Mouse (Mus musculus) kidney, adult 18-20 months (tissue): Measurements from ENCODE around the gene Gm17349.
A peak's percentile ranks its signal among the peaks of the same experiment; 100 is the strongest.
"Not testable (repeated sequence)": the region's sequence is repeated elsewhere in the genome, so short reads cannot be mapped to it uniquely, and the experiment has no call there.

Source experiments
- DNase-seq: peaks from one replicate; pipeline ENCODE4 v3.0.0; 2021

The Gm17349 gene

DNA sequence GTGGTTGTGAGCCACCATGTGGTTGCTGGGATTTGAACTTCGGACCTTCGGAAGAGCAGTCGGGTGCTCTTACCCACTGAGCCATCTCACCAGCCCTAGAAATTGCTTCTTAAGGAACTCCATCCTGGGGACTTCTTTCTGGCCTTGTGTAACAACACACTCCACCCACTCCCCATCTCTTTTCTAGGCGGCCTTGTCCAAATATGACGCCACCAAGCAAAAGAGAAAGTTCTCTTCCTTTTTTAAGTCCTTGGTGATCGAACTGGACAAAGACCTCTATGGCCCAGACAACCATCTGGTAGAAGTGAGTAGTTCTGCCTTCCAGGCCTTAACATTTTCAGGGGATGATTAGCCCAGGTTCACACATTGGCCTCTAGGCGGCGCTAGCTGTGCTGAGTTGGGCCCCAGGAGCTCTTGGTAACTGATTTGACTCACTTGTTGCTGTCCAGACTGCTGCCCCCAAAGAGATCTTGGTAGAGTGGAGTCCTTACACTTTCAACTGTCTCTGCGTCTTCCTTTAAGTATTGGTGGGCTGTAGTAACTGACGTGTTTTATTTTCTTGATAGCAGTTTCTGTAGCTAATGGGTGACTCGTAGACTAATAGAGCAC is at the start of gene Gm17349:
TSS of gene Gm17349 (minus strand) at position 51 of the 609 bp plus-strand sequence.
- peak; percentile 63 for DNase-seq

DNA sequence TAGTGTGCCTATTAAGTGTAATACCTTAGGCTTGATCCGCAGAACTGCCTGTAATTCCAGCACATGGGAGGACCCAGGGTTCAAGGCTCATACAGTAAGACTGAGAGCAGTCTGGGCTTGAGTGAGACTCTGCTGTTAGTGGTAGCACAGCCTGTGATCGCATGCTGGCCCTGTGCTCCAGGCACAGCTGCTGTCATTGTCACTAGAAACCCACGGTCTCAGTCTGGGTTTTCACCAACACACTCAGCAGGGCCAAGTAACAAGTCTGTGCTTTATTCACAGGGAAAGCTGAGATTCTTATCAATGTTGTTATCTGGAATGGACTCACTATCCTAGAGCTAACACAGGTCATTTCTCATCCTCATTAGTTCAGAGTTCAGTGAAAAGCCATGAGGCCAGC is 48.9 kb upstream of the Gm17349 start:
- no peak for DNase-seq

DNA sequence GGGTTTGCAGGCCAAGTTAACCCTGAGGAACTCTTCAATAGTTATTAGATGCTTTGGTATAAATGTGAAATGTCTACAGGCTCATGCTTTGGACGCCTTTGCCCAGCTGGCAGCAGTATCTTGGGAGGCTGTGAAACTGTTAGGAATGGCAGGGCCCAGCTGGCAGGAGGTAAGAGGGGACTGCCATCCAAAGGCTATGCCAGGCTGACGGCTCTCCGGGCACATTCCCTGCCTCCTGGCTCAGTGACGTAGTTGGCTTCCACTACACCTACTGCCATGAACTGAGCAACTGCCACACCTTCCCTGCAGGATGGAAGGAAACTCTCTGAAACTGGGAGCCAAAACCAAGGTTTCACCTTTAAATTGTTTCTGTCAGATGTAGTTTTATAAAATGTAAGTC is 34.9 kb upstream of the Gm17349 start:
- no peak for DNase-seq

DNA sequence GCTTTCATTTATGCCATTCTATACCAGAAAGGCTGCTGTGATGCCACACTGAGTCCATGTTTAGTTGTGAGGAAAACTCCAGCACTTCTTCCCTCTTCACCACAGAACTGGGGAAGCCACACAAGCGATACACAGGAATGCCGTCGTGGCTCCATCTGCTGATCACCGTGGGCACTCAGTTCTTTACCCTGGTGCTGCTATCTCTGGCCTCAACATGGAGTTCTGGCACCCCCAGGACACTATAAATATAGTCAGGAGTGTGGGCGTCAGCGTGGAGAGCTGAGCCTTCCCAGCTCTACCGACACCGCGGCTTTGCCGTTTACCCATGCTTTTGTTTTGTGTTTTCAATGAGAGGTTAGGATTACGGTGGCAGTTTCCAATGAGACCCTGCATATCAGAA is 31.4 kb upstream of the Gm17349 start:
- DNase-seq: no peak

DNA sequence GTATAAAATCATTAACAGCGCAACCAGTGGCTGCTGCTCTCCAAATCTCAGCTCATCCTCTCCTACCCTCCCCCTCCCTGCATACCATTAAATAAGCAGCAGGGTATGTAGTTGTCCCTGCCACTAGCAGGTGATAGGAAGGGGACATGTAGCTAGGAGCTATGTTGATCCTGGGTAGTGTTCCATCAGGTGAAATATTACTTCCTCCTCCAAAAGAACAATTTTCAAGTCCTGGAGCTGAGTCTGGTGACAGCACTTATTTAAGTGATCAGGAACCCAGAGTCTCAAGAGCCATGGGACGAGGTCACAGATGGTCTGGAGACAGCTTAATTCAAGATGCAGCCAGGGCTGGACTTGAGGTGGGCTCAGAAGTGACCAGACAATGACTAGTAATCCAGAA is 30.3 kb upstream of the Gm17349 start:
- DNase-seq: peak; percentile 100

DNA sequence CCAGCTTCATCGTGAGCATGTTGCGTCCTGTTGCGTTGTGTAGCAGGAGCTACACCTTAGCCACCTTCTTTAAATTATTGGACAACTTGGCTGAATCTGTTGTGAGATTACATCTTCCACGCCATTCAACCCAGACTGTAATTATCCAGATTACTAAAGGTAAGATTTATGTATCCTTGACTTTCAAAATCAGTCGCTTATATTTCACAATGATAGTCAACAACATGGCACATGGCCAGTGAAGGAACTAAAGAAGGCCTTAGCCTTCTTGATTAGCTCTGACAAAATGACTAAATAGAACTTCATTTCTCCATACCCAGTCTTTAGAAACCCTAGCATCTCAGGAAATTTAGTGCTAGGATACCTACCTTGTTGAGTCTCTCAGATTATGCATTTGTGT is 27.9 kb upstream of the Gm17349 start:
- no peak for DNase-seq

DNA sequence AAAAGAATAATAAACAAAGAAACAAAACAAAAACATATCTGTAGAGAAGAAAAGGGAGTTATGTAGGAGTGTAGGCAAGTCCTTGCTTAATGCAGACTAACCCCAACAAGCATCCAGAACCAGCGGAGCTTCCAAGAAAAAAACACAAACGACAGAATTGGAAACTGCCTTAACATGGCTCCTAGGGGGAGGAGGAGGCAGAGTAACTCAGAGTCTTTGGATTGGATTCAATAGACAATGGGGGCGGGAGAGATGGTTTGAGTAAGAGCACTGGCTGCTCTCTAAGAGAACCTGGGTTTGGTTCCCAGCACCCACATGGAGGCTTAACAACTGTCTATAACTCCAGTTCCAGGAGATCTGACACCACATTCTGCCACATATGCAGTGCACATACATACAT is 26.4 kb upstream of the Gm17349 start:
- DNase-seq: no peak

DNA sequence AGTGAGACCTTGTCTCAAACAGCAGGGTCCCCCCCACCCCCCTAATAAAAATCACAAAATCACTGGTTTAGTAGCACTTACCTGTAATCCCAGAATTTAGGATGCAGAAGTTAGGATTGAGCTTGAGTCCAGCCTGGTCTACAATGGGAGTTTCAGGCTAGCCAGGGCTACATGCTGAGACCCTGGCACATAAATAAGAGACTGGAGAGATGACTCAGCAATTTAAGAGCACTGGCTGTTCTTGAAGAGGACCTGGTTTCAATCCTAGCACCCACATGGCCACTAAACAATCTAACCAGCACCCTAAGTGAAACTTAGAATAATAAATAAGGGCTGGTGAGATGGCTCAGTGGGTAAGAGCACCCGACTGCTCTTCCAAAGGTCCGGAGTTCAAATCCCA is 25.9 kb upstream of the Gm17349 start:
- no peak for DNase-seq

DNA sequence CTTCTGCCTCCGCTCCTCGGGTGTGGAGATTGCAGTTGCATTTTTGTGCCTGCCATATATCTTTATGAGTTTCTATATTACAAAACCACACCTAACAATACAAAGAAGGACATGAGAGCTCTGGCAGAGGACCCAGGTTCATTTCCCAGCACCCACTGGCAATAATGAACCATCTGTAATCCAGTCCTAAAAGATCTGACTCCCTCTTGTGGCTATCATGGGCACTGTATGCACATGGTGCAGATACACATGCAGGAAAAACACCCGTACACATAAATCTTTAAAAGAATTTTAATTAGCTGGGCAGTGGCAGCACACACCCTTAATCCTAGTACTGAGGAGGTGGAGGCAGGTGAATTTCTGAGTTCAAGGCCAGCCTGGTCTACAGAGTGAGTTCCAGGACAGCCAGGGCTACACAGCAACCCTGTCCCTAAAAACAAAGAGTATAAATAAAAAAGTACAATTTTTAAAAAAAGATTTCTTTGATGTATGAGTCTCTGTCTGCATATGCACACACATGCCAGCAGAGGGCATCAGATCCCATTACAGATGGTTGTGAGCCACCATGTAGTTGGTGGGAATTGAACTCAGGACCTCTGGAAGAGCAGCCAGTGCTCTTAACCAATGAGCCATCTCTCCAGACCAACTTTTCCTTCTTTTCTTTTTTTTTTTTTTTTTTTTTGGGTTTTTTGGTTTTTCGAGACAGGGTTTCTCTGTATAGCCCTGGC is 23.9 kb upstream of the Gm17349 start:
- DNase-seq: no peak

DNA sequence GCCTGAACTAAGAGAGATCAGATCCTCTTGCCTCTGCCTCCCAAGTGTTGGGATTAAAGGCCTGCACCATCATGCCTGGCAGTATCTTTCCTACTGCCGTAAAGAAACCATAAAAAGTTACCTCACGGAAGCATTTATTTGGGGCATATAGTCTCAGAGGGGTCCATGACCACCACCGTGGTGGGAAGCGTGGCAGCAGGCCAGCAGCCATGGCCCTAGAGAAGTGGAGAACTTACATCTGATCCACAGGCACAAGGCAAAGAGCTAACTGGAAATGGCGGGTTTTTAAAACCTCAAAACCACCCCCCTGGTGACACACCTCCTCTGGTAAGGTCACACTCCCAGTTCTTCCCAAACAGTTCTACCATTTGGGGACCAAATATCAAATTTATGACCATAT is 22.9 kb upstream of the Gm17349 start:
- no peak for DNase-seq

DNA sequence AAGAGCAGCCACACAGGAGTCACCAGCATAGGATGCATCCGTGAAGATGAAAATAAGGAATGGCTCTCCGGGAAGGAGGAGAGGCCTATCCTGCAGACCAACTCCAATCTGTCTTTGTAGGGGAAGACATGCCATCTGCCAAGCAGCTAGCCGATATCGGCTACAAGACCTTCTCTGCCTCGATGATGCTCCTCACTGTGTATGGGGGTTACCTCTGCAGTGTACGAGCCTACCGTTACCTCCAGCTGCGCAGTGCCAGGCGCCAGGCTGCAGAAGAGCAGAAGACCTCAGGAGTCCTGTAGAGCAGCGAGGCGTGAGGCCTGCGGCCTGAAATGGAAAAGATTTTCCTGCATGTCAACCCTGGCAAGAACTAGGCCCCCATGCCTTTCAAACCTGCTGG is 22.2 kb upstream of the Gm17349 start:
- DNase-seq: no peak

DNA sequence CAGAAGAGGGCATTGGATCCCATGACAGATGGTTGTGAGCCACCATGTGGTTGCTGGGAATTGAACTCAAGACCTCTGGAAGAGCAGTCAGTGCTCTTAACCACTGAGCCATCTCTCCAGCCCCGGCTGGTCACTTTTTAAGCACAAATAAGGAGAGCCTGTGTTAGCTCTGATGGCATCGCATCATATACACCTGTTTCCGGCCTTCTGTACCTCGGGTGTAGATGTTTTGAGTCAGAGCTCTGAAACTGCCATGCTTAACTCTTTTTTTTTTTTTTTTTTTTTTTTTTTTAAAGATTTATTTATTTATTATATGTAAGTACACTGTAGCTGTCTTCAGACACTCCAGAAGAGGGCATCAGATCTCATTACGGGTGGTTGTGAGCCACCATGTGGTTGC is 21.7 kb upstream of the Gm17349 start:
- not testable (repeated sequence) for DNase-seq

DNA sequence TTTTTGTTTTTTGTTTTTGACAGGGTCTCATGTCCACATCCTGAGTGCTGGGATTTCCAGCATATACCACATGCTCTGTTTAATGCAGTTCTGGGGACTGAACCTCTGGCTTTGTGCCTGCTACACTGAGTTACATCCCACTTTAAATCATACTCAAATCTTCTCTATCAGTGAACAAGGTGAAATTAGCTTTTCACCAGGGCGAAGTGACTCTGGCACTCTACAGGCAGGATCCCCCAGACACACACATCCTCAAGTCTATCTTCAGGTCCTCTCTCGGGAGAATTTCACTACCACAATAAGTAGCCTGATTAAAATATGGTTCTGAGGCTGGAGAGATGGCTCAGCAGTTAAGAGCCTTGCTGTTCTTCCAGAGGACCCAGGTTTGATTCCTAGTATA is 21.3 kb upstream of the Gm17349 start:
- no peak for DNase-seq

DNA sequence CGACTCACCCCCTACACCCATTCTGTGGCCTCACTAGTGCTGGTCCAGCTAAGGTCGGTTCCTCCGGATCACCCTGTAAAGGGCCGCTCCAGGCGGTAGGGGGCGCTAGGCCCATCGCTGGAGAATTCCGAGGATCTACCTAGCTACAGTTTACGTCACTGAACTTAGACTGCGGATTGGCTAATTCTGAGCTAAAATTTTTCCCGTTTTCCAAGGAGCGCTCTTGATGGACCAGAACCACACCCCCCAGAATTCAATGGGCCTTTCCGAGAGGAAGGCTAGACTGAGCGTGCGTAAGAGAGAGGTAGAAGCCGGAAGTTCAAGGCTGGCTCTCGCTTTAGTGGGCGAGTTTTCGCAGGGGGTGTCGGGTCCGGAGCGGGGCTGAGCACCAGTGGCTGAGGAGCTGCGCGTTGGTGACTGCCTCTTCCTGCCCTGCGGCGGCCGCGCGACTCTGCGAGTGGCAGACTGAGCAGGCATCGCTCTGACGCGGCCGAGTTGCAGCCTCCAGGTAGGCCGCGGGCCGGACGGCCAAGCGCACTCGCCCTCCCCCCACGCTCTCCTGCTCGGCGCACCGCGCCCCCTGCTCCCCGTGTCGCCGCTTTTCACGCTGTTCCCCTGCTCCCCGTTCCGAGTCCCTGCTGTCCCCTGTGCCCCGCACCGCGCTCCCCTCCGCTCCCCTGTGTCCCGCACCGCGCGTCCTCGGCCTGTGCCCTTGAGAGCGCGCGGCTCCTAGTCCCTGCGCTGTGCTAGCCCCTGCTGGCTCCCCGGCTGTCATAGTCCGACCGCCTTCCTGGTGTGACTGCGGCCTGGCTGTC is 20.3 kb upstream of the Gm17349 start, which contains the start of gene Cox14:
TSS of gene Cox14 (plus strand) at position 278 of the 815 bp plus-strand sequence.
- DNase-seq: peak; percentile 94

DNA sequence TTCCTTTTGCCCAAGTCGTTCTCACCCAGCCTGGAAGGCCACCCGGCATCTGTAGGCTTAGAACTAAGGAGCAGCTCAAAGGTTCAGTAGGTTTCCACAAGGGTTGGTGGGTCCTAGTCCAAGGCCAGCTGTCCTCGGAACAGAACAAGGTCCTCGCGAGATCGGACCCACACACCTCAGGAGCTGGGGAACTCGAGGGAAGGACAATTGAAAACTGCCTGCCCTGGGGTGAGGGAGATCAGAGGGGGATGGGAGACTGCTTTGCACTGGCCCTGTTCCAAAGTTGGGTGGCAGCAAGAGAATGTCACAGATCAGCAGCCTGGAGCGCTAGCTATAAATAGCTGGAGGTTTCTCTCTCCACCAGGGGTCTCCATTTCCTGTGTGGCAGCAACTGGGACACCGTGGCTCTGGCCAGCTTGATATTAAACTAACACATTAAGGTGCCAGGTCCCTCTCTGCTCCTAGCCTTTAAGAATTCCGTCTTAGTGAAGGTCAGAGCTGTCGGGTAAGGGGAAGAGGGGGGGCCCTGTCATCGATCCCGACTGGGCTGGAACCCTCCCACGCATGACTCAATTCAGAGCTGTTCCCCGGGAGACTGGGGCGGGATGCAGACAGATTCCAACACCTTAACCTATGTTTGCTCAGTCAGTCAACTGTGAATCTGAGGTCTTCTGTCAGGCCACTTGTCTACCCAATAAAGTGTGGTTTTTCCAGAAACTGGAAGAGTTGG is 19.2 kb upstream of the Gm17349 start:
- peak; percentile 80 for DNase-seq

DNA sequence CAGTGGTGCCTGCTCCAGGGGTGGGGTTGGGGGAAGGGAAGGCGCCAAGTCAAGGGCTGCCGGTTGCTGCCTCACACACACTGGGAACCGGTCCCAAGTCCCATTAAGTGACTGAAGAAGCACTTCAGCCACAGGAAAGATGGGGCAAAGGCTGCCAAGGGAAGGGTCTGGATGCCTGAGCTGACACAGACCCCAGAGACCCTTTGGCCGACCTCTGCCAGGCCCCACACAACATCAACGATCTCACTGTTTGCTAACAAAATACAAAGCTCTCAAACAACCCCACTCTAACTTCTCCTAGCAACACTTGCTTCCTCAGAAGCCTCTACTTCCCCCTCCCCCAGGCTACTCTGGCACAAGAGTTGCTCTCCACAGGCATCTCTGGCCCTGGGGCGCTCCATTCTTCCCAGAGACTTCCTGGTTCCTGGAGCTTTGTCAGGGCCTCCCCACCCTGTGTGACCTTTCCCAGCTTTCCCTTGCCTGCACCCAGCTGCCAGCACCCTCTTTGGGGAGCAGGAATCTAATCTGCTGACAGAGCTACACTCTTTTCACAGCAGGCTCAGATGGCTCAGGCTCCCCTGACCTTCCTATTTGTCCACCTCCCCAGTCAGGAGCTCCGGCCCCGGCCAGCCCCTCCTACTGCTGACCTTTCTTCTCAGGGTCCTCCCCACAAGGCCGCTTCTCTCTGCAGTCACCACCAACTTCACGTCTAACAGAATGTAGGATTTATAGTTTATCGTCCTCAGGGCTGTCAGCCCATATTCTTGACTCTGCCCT is 18.4 kb upstream of the Gm17349 start:
- DNase-seq: peak; percentile 62

DNA sequence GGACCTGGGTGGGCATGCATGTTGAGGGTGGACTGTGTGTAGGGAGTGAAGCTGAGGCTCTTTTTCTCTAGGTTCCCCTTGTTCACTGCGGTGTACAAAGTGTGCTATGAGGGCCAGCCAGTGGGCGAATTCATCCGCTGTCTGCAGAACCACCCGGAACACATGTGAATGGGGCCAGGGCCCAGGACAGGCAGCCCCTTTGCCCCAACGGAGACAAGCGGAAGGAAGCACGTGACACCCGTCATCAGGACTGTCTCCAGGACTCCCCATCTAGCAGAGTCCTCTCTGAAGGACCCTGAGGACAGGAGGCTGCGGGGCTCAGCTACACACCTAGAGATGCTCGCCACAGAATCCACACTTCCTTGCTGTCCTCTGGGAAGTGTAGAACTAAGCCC is 17.8 kb upstream of the Gm17349 start:
- DNase-seq: no peak

DNA sequence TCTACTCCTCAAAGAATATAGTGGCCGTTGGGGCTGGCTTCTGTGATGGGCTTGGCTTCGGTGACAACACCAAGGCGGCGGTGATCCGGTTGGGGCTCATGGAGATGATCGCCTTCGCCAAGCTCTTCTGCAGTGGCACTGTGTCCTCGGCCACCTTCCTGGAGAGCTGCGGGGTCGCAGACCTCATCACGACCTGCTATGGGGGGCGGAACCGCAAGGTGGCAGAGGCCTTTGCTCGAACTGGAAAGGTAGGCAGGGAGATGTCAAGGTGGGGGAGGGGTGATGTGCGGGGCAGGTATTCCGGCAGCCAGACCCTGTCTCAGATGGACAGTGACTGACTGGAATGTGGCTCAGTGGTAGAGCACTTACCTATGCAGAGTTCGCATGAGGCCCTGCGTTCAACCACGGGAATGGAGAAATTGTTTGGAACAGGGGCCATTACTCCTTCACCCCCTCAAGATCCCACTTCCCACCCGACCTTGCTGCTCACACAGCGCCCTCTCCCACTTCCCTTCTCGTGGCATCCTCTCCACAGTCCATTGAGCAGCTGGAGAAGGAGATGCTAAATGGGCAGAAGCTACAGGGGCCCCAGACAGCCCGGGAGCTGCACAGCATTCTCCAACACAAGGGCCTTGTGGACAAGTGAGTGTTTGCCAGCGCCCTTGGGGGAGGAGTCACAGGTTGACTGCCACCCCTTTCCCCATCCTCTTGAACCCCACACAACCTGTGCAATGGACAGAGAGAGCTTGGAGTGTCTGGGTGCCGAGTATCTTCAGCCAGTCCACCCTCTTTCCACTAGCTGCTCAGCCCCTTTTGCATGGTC is 16.8 kb upstream of the Gm17349 start:
- no peak for DNase-seq

DNA sequence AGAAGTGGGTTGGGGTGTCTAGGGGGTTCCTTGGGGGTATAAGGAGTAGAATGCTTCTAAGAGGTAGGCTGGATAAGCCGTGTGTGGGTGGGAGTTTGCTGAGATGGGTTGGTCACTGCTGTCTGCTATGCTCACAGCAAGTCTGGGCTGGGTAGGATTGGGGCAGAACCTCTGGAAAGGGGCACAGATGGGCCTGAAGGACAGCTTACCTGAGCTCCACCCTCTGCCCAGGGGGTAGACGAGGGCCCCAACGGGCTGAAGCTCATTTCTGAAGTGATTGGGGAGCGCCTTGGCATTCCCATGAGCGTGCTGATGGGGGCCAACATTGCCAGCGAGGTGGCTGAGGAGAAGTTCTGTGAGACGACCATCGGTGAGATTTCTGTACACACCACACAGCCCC is 14.6 kb upstream of the Gm17349 start:
- DNase-seq: no peak

DNA sequence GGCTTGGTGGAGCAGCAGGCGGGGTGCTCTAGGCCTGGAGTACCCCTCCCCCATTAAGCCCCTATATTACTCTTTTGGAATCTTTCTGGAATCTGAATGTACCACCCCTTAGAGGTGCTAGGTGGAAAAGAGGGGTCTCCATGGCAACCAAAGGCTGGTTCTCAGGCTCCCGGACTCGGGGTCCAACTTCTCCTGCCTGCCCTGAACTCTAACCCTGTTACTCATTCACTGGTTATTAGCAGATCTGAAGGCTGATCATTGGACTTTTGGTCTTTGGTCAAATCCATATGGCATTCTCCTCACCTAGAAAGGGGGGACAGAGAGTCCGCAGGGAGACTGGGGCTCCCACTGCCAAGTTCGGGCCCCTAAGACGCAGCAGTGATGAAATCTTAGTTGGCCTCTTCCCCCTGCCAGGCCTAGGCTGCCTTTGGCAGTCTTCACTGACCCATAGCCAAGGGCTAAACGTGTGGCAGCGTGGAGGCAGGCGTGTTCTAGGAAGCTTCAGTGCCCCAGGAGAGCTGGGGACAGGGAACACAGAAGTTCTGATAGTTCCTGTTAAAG is 13.3 kb upstream of the Gm17349 start:
- peak; percentile 65 for DNase-seq
